Mouse (Mus musculus) liver, embryonic 11.5 days (tissue): ENCODE measurements around the gene Uox. TPM values are rescaled to one million over a fixed set of nuclear protein-coding genes. Genes with fewer than 3 reads are reported as not detected.

Experiments
- ATAC-seq: fragments of 200-750 bp; cut with Nextera tagmentation; replicated peaks from 2 replicates; pipeline ENCODE4 v1.8.0; 2017; ENCODE audit warnings: moderate number of reproducible peaks, mild to moderate bottlenecking, moderate TSS enrichment, moderate library complexity; ENCODE audit not compliant: low FRiP score
- DNase-seq: peaks from one replicate; pipeline ENCODE4 v3.0.0-alpha.2; 2017; ENCODE audit warnings: low spot score
- H3K27ac ChIP-seq: fragments of 300-500 bp; sonication (generic); 2 replicates; pipeline ENCODE4 v1.5.1; 2014; ENCODE audit warnings: mild to moderate bottlenecking, low read depth, low read length, control low read depth
- H3K27me3 ChIP-seq: fragments of 300-500 bp; sonication (generic); replicated peaks from 2 replicates; pipeline ENCODE4 v1.6.1; 2014; ENCODE audit warnings: low read length, mixed read lengths; ENCODE audit not compliant: control insufficient read depth, insufficient read depth
- H3K36me3 ChIP-seq: fragments of 300-500 bp; sonication (generic); 2 replicates; pipeline ENCODE4 v1.6.1; 2014; ENCODE audit warnings: mild to moderate bottlenecking, low read length, moderate library complexity, mixed read lengths; ENCODE audit not compliant: control insufficient read depth, insufficient read depth
- H3K4me1 ChIP-seq: fragments of 300-500 bp; sonication (generic); replicated peaks from 2 replicates; pipeline ENCODE4 v1.6.1; 2014; ENCODE audit warnings: low read length, mixed read lengths; ENCODE audit not compliant: control insufficient read depth, insufficient read depth
- H3K4me2 ChIP-seq: fragments of 300-500 bp; sonication (generic); 2 replicates; pipeline ENCODE4 v1.6.1; 2014; ENCODE audit warnings: mild to moderate bottlenecking, control low read depth, moderate library complexity
- H3K4me3 ChIP-seq: fragments of 300-500 bp; sonication (generic); 2 replicates; pipeline ENCODE4 v1.5.1; 2014; ENCODE audit warnings: low read depth, low read length, control low read depth
- H3K9ac ChIP-seq: fragments of 300-500 bp; sonication (generic); 2 replicates; pipeline ENCODE4 v1.6.1; 2014; ENCODE audit warnings: low read depth, low read length, control low read depth
- H3K9me3 ChIP-seq: fragments of 300-500 bp; sonication (generic); 2 replicates; pipeline ENCODE4 v1.6.1; 2016; ENCODE audit warnings: low read length, inconsistent platforms, mixed read lengths; ENCODE audit not compliant: control insufficient read depth
- WGBS: fragments of 180-500 bp; shearing (Covaris S2); extraction: QIAGEN DNeasy Blood & Tissue Kit; methylation state at CpG from one replicate; pipeline ENCODE4 v1.1.7; 2014; 5-methylcytosine and 5-hydroxymethylcytosine counted together
- polyA plus RNA-seq: library from polyadenylated mRNA; unstranded; fragments of >200 nt; fragmentation: Nextera tagmentation; extraction: Ambion mirVana; gene quantifications from 2 replicates; pipeline ENCODE4 v1.2.1, GENCODE M21; 2014

The Uox gene
- polyA plus RNA-seq, 1 experiment from 2014 or later = 0.55 TPM

- DNase-seq (no peak), ATAC-seq (no peak)
- no peak overlapping the region for H3K4me3 ChIP-seq
These were observed 106.0 kb downstream of the Uox start for GRCm38 (mm10) chr3:146676193-146676592.

GRCm38 (mm10) chr3:146679646-146680045 lies 109.4 kb downstream of the Uox start:
- Histone ChIP-seq H3K9ac (no peak overlapping the region), H3K4me3 (no peak overlapping the region), H3K36me3 (no peaks in the 10 kb centered on the region), H3K27me3 (no peaks in the 10 kb centered on the region), H3K4me1 (peaks cover 2% of the 10 kb centered on the region; the same call in 1 of the 2 replicates), H3K4me2 (no peak overlapping the region), H3K9me3 (no peaks in the 10 kb centered on the region), H3K27ac (no peak overlapping the region)
- ATAC-seq (no peak), DNase-seq (no peak)
- 86% methylated on average over 16 of the region's 16 CpGs for WGBS

More at GRCm38 (mm10) chr3:146676193-146676592, 106.0 kb downstream of the Uox start:
- no peaks in the 10 kb centered on the region for H3K9me3 ChIP-seq
- H3K4me2 ChIP-seq = no peak overlapping the region
- no peaks in the 10 kb centered on the region for H3K4me1 ChIP-seq
- WGBS = 84% methylated on average over 4 of the region's 4 CpGs
- H3K27me3 ChIP-seq = no peaks in the 10 kb centered on the region
- no peak overlapping the region for H3K27ac ChIP-seq
- H3K9ac ChIP-seq = no peak overlapping the region
- H3K36me3 ChIP-seq = no peaks in the 10 kb centered on the region

GRCm38 (mm10) chr3:146680625-146681024 lies 110.4 kb downstream of the Uox start:
- Histone ChIP-seq H3K9ac (no peak overlapping the region), H3K4me1 (peaks cover 3% of the 10 kb centered on the region; the same call in 1 of the 2 replicates), H3K27me3 (no peaks in the 10 kb centered on the region), H3K4me2 (no peak overlapping the region), H3K9me3 (no peaks in the 10 kb centered on the region), H3K27ac (no peak overlapping the region), H3K36me3 (no peaks in the 10 kb centered on the region), H3K4me3 (no peak overlapping the region)
- ATAC-seq (no peak), DNase-seq (no peak)
- WGBS = 82% methylated on average over 13 of the region's 13 CpGs

- DNase-seq = no peak
- no peak overlapping the region for H3K4me3 ChIP-seq
- H3K27ac ChIP-seq = no peak overlapping the region
- H3K4me2 ChIP-seq = no peak overlapping the region
- no peaks in the 10 kb centered on the region for H3K9me3 ChIP-seq
- no peak for ATAC-seq
- H3K4me1 ChIP-seq = peaks cover 13% of the 10 kb centered on the region; the same call in 1 of the 2 replicates
- no peaks in the 10 kb centered on the region for H3K27me3 ChIP-seq
- no peaks in the 10 kb centered on the region for H3K36me3 ChIP-seq
- H3K9ac ChIP-seq = no peak overlapping the region
- 84% methylated on average over 8 of the region's 8 CpGs for WGBS
These were observed 111.5 kb downstream of the Uox start for GRCm38 (mm10) chr3:146681696-146682095.

Other genes with a start within 250 kb of the Uox start
- 109 and 130 TPM in 2 replicates for gene Ssx2ip, start 165.8 kb upstream of the Uox start, polyA plus RNA-seq
- gene Ctbs, start 120.6 kb upstream of the Uox start, polyA plus RNA-seq = 8.2 and 8.4 TPM in 2 replicates
- gene Spata1, start 70.7 kb upstream of the Uox start, polyA plus RNA-seq = 3.6 and 4.6 TPM in 2 replicates
- gene Gng5, start 70.6 kb upstream of the Uox start, polyA plus RNA-seq = 936 and 987 TPM in 2 replicates
- 74.7 and 77.6 TPM in 2 replicates for gene Rpf1, start 49.0 kb upstream of the Uox start, polyA plus RNA-seq
- 0.09 and 0.11 TPM in 2 replicates for gene Dnase2b, start 45.2 kb downstream of the Uox start, polyA plus RNA-seq
- gene 4930503B20Rik, start 80.9 kb downstream of the Uox start, polyA plus RNA-seq = not detected in 2 replicates
- gene Samd13, start 115.2 kb downstream of the Uox start, polyA plus RNA-seq = 0.47 and 0.73 TPM in 2 replicates
- 38.6 and 40.2 TPM in 2 replicates for gene Prkacb, start 242.6 kb downstream of the Uox start, polyA plus RNA-seq